Mouse (Mus musculus) neutrophil, adult 59 days (primary cell): ENCODE results near the gene Ikbke. TPM values are rescaled to one million over a fixed set of nuclear protein-coding genes. Genes with fewer than 3 reads are reported as not detected.

Source experiments
- total RNA-seq, 2 experiments: library from RNA; stranded (reverse); gene quantifications; 1 replicate in 1 of 2; 2 replicates in 1 of 2; pipeline ENCODE4 v1.2.4; 2023

Gene Ikbke
- 10 to 100 TPM; 51.0 to 52.8 TPM for total RNA-seq

DNA sequence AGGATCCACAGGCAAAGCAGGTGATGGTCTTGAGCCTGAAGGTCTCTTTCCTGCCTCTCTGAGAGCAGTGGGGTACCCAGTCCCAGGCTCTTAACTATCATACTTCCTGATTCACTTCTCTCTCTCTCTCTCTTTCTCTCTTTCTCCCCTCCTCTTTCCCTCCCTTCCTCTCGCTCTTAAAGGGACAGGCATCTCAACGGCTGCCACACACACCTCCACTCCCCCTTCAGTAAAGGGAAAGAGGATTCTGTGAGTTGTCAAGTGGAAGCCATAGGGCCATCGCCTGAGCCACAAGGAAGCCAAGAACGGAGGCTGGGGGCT, at the start of gene Ikbke:
Gene Ikbke, minus strand, starts transcription at position 151 of the 321 bp plus-strand sequence.

DNA sequence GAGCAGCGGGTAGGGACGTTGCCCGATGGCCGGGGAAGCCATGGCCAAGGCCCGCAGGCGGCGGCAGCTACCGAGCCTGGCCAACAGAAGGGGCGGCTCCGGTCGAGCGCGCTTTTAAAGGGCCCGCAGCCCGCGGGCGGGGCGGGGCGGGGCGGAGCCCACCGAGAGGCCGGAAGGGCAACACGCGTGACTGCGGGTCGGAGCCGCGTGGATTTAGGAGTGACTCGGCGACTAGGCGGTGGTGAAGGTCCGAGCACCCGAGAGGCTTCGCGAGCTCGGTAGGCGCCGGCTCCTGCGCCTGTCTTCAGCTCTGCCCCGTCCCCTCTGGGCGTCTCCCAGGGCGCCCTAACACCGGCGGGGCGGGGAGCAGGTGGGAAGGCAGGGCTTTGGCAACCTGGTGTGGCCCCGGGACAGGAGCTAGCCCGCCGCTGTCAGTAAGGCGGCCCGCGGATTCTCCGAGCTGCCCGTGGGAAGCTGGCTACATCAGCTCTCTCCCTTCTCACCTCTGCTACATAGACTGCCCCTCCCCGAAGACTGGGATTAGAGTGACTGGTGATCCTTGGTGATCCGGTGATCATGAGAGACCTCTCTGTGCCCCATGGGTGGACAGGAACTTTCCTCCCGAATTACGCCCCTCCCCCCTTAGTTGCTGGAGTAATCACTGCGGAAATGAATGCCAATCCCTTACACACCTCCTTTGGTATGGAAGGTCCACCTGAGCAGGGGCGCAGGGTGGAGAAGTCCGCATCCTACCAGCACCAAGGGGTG, 34.1 kb downstream of the Ikbke start, which contains the start of gene Rassf5:
Gene Rassf5, minus strand, starts transcription at position 170 of the 768 bp plus-strand sequence.

Other genes with a start within 250 kb of the Ikbke start
- 100 to 1,000 TPM; 214 to 240 TPM for gene Mapkapk2, start 181.8 kb downstream of the Ikbke start, total RNA-seq
- 10 to 100 TPM; 10.1 to 10.5 TPM for gene Dyrk3, start 141.3 kb downstream of the Ikbke start, total RNA-seq
- 10 to 100 TPM; 16.4 to 17.3 TPM for gene Eif2d, start 126.4 kb downstream of the Ikbke start, total RNA-seq
- 100 to 1,000 TPM; 141 to 149 TPM for gene Rassf5, start 34.3 kb downstream of the Ikbke start, total RNA-seq
- 10 to 100 TPM; 57.5 to 70.9 TPM for gene Srgap2, start 247.7 kb upstream of the Ikbke start, total RNA-seq
- gene Fam72a, start 248.3 kb upstream of the Ikbke start, total RNA-seq, result 1 to 10 TPM; 1.8 to 2.0 TPM